Mouse (Mus musculus) liver, adult (tissue): ENCODE results near the gene Gm20547.

Experiments used
- GATA4 ChIP-seq: IDR thresholded peaks from 2 replicates; pipeline ENCODE4 v1.6.1; 2014; ENCODE audit warnings: mild to moderate bottlenecking, low read length; ENCODE audit not compliant: insufficient replicate concordance

The Gm20547 gene

GRCm38 (mm10) chr17:34899053-34899889 lies 17.4 kb upstream of the Gm20547 start:
- TF ChIP-seq GATA4 = no peak

GRCm38 (mm10) chr17:34898706-34899052 lies 16.8 kb upstream of the Gm20547 start:
- TF ChIP-seq GATA4 = no peak

- no peak for TF ChIP-seq GATA4
These were observed 16.3 kb upstream of the Gm20547 start, which contains the start of the genes C2 and Ehmt2 for GRCm38 (mm10) chr17:34898160-34898586. TSS of gene C2 (minus strand) at chr17:34898265. TSS of gene Ehmt2 (plus strand) at chr17:34898469.

- no peak for TF ChIP-seq GATA4
These were observed 15.7 kb upstream of the Gm20547 start for GRCm38 (mm10) chr17:34897373-34898159.

- TF ChIP-seq GATA4 = no peak
These were observed 14.5 kb upstream of the Gm20547 start for GRCm38 (mm10) chr17:34896366-34896765.

- TF ChIP-seq GATA4 = no peak
These were observed 13.9 kb upstream of the Gm20547 start for GRCm38 (mm10) chr17:34895724-34896123.

GRCm38 (mm10) chr17:34894801-34895530 lies 13.1 kb upstream of the Gm20547 start:
- no peak for TF ChIP-seq GATA4

- no peak for TF ChIP-seq GATA4
These were observed 12.3 kb upstream of the Gm20547 start for GRCm38 (mm10) chr17:34894074-34894597.

GRCm38 (mm10) chr17:34893072-34893824 lies 11.4 kb upstream of the Gm20547 start:
- TF ChIP-seq GATA4 = no peak

- TF ChIP-seq GATA4 = no peak
These were observed 9.5 kb upstream of the Gm20547 start for GRCm38 (mm10) chr17:34891377-34891776.

- no peak for TF ChIP-seq GATA4
These were observed 8.4 kb upstream of the Gm20547 start for GRCm38 (mm10) chr17:34890074-34890743.

GRCm38 (mm10) chr17:34887942-34888341 lies 6.1 kb upstream of the Gm20547 start:
- no peak for TF ChIP-seq GATA4

GRCm38 (mm10) chr17:34885615-34886014 lies 3.8 kb upstream of the Gm20547 start:
- TF ChIP-seq GATA4 = no peak

GRCm38 (mm10) chr17:34884704-34885103 lies 2.9 kb upstream of the Gm20547 start:
- TF ChIP-seq GATA4 = no peak

GRCm38 (mm10) chr17:34883332-34883731 lies 1.5 kb upstream of the Gm20547 start:
- no peak for TF ChIP-seq GATA4
